Mouse (Mus musculus): ENCODE results near the gene Rbm28.

Rbm28 gene

DNA sequence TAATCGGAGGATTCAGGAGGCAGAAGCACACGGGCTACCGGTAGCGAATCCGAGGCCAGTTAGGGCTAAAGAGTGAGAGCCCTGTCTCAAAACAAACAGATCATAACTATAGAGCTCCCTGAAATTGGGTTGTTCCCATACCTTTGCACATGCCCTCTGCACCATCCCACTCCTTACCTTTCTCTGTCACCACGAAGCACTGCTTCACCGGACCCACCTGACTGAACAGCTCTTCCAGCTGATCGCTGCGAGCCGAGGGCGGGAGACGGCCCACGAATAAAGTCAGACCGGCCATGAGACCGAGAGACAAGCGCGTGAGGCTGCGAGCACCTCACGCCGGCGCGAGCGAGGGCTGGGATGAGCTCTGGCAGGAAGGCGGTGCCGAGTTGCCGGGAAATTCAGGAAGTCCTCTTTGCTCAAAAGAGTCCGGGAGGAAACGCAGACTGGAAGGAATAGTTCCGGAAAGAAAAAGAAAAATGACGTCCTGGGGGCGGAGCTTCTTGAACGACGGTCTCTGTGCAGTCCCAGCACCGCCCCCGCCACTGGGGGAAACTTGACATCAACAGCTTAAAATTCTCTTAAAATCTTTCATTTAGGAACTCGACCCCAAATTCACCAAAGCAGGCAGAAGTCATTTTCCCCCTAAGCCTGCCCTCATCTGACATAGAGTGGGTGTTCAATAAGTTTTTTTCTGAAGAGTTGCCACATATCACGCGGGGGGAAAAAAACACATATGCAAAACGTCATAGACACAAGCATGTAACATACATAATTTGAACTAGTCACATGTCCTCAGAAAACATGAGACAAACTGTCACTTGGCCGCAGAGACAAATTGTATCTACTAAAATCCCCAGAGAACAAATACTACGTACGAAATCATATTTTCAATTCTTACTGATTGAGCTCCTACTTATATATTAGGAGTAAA lies at the start of gene Rbm28:
Gene Rbm28, minus strand, starts transcription at position 693 of the 931 bp plus-strand sequence.
- peak; percentile 85 for ATAC-seq (ENCODE audit: insufficient number of reproducible peaks, low FRiP score, low TSS enrichment)

DNA sequence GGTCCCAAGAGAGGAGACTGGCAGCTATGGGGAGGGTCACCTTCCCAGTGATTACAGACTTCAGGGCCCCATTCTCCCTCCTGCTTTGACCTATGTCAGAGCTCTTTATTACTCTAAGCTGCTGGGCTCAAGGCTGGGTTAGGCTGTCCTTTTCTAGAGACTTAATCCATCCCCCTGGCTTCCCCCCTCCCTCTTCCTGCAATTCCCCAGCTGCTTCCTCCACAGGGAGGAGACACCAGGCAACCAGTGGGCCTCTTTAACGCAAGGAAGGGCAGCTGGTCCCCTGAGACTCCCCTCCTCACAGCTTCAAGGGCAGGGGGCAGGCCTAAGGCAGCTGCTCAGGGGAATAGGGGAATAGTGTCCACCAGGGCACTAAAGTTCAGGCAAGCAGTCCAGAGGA lies 49.4 kb upstream of the Rbm28 start:
- ATAC-seq (ENCODE audit: insufficient number of reproducible peaks, low FRiP score, low TSS enrichment): no peak

DNA sequence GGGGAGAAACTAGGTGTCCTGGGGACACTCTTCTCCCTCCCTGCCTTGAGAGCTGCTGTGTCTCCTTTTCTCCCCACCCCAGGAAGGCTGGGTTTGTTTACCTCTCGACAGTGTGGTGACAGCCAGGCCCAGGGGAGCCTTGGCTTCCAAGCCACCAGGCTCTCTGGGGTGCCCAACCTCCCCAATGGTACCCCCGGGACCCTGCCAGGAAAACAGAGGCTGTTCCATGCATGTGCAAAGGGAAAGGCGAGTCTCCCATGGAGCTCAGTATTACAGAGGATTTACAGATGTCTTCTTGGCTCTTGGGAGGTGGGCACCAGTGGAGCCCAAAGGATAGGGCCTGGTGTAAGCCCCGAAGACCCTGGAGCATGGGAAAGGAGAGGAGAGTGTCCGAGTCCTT lies 48.6 kb upstream of the Rbm28 start:
- no peak for ATAC-seq (ENCODE audit: insufficient number of reproducible peaks, low FRiP score, low TSS enrichment)

DNA sequence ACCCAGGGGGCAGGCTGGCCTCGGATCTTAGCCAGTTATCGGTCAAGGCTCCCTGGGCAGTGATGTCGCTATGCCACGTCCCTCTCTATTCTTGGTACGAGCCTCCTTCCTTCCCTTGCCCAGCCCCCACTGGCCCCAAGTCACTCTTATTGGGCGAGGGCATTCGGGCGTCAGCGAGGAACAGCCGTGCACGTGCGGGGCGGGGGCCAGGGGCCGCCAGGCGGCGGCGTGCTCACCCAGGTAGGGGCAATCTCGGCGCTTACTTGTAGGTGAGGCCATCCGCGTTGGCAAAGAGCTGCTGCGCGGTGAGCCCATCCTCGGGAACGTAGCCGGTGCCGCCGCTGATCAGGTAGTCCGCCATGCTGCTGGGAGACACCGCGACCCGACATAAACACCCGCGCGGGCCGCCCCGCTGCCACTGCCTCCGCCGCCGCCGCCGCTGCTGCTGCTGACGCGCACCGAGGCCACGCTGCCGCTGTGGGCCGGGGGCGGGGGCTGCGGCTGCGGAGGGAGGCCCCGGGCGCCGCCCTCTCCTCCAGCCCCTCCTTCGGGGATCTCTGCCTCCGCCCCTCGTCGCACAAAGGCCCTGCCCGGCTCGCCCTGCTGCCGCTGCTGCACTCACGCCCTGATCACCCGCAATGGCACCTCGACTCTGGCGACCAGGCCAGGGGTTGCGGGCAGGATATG lies 47.1 kb upstream of the Rbm28 start:
- ATAC-seq (ENCODE audit: insufficient number of reproducible peaks, low FRiP score, low TSS enrichment): peak; percentile 38

DNA sequence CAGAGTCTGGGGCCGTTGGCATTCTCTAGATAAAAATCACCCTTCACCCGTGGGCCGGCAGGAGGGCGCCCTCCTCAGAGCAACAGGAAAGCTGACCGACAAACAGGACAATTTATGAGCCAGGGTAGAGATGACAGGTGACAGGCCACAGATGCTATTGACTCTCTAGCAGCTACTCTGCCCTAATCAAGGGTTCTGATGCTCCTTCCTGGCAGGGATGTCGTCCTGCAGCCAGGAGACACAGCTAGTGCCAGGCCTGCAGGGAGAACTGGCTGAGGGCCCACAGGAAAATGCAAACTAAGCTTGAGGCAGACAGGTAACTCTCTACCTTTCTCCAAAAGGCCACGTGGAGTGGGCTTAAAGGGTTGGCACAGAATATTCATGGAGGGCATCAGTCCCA lies 46.3 kb upstream of the Rbm28 start:
- ATAC-seq (ENCODE audit: insufficient number of reproducible peaks, low FRiP score, low TSS enrichment): peak; percentile 21; the same call in 1 of the 2 replicates

DNA sequence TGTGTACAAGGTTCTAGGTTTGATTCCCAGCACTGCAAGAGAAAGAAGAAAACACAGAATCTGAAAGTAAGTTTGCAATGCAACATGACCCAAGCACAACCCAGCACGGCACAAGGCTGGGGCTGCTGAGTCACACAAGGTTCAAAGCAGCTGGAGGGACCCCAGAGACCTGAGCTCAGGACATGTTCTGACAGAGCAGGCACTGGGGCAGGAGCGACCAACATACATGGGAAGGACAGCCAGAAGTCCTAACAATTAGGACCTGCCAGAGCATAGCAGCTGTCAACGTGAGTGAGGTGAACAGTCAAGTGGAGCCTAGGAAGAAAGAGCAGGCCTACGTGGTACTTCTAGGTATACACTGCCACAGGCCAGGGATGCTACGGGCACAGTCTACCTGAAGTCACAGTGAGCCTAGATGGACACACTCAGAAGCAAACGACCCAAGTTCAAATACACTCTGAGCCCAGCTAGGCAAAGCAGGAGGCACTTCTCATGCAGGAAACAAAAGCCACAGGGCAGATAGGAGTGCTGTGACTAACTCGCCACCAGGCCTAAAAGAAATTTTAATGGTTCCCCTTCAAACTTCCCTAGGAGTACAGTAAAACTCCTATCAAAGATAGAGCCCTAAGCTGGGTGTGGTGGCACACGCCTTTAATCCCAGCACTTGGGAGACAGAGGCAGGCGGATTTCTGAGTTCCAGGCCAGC lies 45.6 kb upstream of the Rbm28 start:
- no peak for ATAC-seq (ENCODE audit: insufficient number of reproducible peaks, low FRiP score, low TSS enrichment)

DNA sequence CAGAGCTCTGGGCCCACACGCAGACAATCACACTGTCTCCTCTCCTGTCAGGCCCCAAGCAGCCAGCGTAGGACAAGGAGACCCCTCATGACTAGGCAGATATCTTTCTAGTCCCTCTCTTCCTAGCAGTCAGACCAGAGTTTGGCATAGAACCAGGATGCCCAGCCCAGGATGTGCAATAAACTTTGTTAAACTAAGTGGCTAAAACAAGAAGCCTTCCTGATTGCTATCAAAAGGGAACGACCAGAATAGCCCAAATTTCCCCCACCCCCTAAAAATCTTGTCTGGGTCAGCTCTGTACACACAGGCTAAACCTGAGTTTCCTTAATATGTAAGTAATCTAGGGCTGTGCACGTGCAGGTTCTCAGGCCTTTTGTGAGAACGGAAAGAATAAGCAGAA lies 43.4 kb upstream of the Rbm28 start:
- no peak for ATAC-seq (ENCODE audit: insufficient number of reproducible peaks, low FRiP score, low TSS enrichment)

DNA sequence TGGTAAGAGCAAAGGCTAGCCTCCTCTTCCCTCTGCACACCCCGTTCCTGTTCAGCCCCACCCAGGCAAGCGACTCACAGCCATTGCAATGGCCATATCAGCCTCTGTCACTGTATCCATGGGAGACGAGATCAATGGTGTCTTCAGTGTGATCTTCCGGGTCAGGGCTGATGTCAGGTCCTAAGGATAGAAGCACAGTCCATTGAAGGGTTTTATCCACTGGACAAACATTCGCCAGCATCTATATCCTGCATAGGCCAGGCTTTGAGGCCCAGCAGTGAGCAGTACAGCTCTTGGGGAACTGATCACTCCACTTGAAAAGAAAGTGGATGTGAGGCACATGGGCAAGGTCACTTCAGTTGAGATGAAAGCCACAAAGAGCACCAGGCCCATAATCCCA lies 42.2 kb upstream of the Rbm28 start:
- no peak for ATAC-seq (ENCODE audit: insufficient number of reproducible peaks, low FRiP score, low TSS enrichment)

DNA sequence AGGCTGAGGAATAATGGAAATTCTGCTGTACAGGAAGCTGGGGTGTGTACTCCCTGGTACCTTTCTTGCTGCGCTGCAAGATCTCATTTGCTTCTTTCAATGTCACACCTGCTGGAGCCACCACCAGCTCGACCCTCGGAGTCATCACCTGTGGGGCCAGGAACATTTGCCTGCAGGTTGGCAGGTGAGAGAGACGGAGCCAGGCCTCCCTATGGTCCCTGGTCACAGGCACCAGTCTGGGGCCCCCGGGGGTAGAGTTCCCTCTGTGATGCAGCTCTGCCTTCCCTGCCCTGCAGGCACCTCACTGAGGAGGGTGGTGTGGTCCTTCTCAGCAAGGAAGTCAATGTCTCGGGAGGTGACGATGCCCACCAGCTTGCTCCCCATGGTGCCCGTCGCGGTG lies 41.2 kb upstream of the Rbm28 start:
- ATAC-seq (ENCODE audit: insufficient number of reproducible peaks, low FRiP score, low TSS enrichment): no peak

DNA sequence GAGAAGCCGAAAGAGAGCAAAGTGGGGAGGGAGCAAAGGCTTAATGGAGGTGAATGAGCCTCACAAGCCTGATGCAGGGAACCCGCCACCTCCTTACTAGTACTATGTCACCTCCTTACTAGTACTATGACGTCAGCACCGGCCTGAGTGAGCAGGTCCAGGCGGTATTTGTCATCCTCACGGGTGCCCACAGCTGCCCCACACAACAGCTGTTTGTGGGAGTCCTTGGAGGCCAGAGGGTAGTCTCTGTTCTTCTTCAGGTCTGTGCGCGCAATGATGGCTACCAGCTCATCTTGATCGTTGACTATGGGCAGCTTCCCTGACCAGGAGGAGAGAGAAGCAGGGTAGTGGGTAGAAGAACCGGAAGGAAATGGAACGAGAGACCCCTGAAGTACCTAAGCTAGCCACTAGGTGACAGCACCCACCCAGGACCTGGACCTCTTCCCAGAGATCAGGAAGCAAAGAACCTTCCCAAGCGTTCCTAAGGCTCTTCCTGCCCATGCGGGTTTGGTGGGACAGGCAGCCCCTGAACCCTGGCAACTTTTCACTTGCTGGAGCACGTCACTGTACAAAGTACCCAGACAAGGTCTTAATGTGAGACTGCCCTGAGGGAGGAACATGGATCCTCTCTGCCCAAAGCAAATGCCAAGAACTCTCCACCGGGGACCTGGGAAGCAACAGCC lies 40.3 kb upstream of the Rbm28 start:
- ATAC-seq (ENCODE audit: insufficient number of reproducible peaks, low FRiP score, low TSS enrichment): no peak

DNA sequence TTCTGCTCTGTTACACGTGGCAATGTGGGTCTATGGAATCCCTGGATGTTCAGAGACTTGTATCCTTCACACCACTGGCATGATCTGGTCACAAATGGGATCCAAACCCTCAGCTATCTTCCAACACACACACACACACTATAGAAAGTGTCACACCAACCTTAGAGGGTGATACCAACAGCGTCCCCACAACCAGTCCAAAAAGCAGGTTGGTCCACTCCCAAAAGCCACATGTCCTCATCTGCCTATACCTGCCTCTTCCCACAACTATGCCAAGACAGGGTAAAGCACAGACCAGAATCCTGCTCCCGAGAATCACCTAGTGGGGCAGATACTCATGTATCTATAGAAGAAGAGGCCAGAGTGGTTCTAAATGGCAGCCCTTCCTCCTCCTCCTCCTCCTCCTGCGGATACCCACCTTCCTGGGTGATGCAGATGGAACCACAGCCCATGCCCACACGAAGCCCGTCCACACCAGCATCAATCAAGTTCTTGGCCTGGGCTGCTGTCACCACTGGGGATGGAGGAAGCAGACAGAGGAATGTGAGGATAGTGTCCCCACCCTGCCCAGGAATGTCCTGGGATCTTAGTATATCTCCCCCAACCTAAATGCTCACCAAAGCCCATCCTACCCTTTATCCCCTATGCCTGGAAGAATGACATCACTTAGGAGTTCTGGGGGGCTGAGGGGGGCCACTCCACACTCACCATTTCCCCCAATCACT lies 39.2 kb upstream of the Rbm28 start:
- ATAC-seq (ENCODE audit: insufficient number of reproducible peaks, low FRiP score, low TSS enrichment): no peak

DNA sequence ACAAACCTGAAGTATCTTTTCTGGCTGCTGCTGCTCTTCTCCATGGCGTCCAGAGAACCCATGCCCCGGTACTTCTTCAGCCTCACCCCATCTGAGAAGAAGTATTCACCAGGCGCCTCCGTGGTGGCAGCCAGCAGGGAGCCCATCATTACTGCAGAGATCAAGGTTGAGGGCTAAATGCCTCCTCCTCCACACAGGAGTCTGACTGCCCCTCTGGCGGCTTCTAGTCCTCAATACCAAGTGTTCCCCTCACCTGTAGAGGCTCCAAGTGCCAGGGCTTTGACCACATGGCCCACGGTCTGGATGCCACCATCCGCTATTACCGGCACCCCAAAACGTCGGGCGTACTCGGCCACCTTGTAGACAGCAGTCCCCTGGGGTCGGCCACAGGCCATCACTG lies 38.3 kb upstream of the Rbm28 start:
- no peak for ATAC-seq (ENCODE audit: insufficient number of reproducible peaks, low FRiP score, low TSS enrichment)

DNA sequence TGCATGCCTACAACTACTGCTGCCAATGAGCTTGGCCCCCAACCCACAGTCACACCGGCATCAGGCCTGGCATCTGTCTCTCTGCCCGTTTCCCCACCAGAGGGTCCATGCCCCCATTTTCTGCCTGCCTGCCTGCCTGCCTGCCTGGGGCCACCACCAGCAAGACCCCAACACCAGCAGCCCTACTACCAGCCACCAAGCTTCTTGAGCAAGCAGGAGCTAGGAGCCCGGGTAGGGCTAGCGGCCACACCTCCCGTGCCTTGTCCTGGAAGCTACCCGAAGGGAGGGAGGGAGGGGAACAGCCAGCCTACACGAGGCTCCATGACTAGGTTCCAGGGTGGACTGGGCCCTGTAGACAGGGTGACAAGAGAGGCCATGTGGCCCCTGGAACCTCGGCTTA lies 37.2 kb upstream of the Rbm28 start:
- no peak for ATAC-seq (ENCODE audit: insufficient number of reproducible peaks, low FRiP score, low TSS enrichment)

DNA sequence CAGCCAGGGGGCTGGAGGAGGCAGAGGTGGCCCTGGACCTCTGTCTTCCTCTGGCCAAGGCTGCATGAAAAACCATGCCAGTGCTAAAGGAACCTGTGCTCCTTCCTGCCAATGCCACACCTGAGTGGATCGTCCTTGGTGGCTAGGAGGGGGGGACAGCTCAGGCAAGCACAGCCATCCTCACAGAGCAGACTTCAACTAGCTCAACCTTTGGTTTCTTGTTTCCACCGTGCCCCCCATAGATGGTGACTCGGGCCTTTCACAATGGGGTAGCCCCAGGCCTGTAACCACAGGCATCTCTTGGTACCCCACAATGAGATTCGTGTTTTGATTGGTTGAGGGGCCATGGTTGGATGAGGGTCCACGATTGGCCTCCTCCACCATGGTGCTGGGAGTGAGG lies 36.5 kb upstream of the Rbm28 start:
- ATAC-seq (ENCODE audit: insufficient number of reproducible peaks, low FRiP score, low TSS enrichment): no peak

DNA sequence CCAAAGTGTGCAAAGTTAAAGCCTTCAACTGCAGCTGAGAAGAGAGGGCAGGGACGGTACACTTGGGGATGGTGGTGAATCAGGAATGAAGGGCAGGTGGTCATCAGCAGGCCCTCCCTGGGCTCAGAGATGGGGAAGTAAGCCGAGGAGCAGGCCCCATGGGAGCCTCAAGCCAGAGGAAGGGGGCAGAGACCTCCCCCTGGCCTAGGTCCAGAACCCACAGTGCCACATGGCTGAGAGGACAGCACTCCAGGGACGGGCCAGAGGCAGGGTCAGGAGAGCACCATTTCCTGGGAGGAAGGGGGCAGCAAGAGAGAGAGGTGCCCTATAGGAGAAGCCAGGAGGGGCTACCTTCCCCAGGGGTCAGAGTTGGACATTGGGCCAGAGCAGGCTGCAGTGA lies 35.7 kb upstream of the Rbm28 start:
- ATAC-seq (ENCODE audit: insufficient number of reproducible peaks, low FRiP score, low TSS enrichment): no peak

DNA sequence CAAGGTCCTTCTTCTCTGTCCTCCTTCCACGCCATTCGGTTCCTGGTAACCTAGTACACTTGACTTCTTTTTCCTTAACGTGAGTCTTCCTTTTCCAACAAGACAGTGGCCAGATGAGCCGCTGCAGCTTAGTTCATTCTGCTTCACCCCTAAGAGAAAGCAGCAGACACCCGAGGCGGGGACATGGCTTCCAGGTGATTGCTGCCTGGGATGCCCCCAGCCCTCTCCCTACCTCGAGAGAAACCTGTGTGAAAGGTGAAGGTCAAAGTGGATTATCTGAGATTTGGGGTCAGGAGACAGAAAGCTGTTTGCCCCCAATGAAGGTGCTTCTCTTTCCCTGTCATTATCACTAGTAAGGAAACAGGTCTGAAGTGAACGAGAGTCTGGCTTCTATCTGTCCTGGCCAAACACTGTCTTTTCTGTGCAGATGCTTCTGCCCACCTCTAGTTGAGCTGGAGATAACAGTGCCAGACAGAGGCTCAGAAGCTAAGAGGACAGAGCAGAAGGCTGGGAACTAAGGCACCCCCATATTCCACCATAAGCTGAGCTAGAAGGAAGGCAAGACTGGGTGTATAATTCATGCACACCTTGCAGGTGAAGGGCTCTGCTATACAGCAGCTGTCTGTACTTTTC lies 34.5 kb upstream of the Rbm28 start:
- no peak for ATAC-seq (ENCODE audit: insufficient number of reproducible peaks, low FRiP score, low TSS enrichment)

DNA sequence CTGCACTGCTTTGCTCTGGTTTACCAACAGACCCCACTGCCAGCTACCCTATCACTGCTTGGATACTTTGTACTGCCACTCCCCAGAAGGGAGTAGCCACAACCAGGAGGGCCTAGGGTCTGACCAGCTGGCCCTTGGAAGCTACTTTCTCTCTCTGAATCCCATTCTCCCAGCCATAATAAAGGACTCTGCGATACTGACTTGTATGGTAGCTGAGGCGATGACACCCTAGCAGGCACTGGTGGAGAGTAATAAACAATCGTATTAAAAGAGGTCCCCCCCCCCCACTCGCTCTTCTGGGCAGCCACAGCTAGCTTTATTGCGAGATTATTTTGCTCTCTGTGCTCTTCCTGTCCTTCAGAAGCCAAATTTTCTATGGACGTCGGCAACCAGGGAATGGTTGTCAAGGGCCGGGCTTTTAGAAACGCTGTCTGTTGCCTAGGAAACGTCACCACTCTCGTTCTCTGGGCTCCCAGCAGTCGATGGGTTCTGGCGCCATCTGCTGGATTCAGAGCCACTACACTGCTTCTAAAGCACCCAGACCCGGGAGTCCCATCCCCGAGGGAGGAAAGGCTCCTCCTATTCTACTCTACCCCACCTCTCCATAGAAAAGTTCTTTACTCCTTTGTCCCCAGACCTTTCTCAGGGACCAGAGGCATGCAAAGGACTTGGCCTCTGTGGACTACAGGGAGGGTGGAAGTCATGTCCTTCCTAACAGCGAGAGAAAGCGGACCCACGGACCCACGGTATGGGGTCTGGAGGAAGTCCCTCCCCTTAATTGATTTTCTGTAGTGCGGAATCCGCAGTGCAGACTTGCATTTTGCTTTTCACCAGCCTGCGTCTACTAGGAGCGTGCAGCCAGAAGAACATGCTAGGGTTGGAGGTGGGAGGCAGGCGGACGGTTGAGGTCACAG lies 33.8 kb upstream of the Rbm28 start:
- peak; percentile 91 for ATAC-seq (ENCODE audit: insufficient number of reproducible peaks, low FRiP score, low TSS enrichment)

Measured in cerebellum, adult (tissue).